Mouse (Mus musculus) midbrain, postnatal 0 days (tissue): Measurements from ENCODE around the gene Gm15517. TPM values are rescaled to one million over a fixed set of nuclear protein-coding genes. Genes with fewer than 3 reads are reported as not detected.
"Not testable (repeated sequence)": the region's sequence is repeated elsewhere in the genome, so short reads cannot be mapped to it uniquely, and the experiment has no call there.

Source experiments
- ATAC-seq: fragments of 200-750 bp; cut with Nextera tagmentation; 2 replicates; pipeline ENCODE4 v1.8.0; 2017; ENCODE audit warnings: moderate number of reproducible peaks, mild to moderate bottlenecking, moderate TSS enrichment, moderate library complexity; ENCODE audit not compliant: low FRiP score
- DNase-seq: peaks from one replicate; pipeline ENCODE4 v3.0.0-alpha.2; 2015; ENCODE audit warnings: low spot score
- H3K27ac ChIP-seq: fragments of 300-500 bp; sonication (generic); 2 replicates; pipeline ENCODE4 v1.5.1; 2014; ENCODE audit warnings: low read depth, mild to moderate bottlenecking, low read length, mixed read lengths
- H3K27me3 ChIP-seq: fragments of 300-500 bp; sonication (generic); 2 replicates; pipeline ENCODE4 v1.6.1; 2014; ENCODE audit warnings: low read length, control low read depth, mixed read lengths; ENCODE audit not compliant: insufficient read depth
- H3K36me3 ChIP-seq: fragments of 300-500 bp; sonication (generic); 2 replicates; pipeline ENCODE4 v1.6.1; 2014; ENCODE audit warnings: low read length, control low read depth, mixed read lengths; ENCODE audit not compliant: insufficient read depth
- H3K4me1 ChIP-seq: fragments of 300-500 bp; sonication (generic); 2 replicates; pipeline ENCODE4 v1.6.1; 2014; ENCODE audit warnings: mild to moderate bottlenecking, control low read depth, antibody characterized with exemption, low read length, mixed read lengths; ENCODE audit not compliant: insufficient read depth
- H3K4me2 ChIP-seq: fragments of 300-500 bp; sonication (generic); 2 replicates; pipeline ENCODE4 v1.6.1; 2014; ENCODE audit warnings: low read depth, mild to moderate bottlenecking, low read length, mixed read lengths; ENCODE audit not compliant: poor library complexity, severe bottlenecking
- H3K4me3 ChIP-seq: fragments of 300-500 bp; sonication (generic); 2 replicates; pipeline ENCODE4 v1.5.1; 2014; ENCODE audit warnings: low read depth, mild to moderate bottlenecking, low read length, moderate library complexity
- H3K9ac ChIP-seq: fragments of 300-500 bp; sonication (generic); replicated peaks from 2 replicates; pipeline ENCODE4 v1.6.1; 2014; ENCODE audit warnings: mild to moderate bottlenecking, low read length, moderate library complexity, mixed read lengths; ENCODE audit not compliant: poor library complexity, severe bottlenecking
- H3K9me3 ChIP-seq: fragments of 300-500 bp; sonication (generic); 2 replicates; pipeline ENCODE4 v1.6.1; 2016; ENCODE audit warnings: low read length, control low read depth
- CTCF ChIP-seq: IDR thresholded peaks from 2 replicates; pipeline ENCODE4 v1.5.1; 2016; ENCODE audit warnings: antibody characterized with exemption, mild to moderate bottlenecking
- WGBS: fragments of 180-500 bp; shearing (Covaris S2); extraction: QIAGEN DNeasy Blood & Tissue Kit; methylation state at CpG from one replicate; pipeline ENCODE4 v1.1.7; 2014; 5-methylcytosine and 5-hydroxymethylcytosine counted together
- polyA plus RNA-seq: library from polyadenylated mRNA; unstranded; fragments of >200 nt; fragmentation: Nextera tagmentation; extraction: Ambion mirVana; gene quantifications from 2 replicates; pipeline ENCODE4 v1.2.1, GENCODE M21; 2015
- total RNA-seq: library from RNA; depleted of rRNA; stranded (reverse); fragments of >200 nt; gene quantifications from 2 replicates; pipeline ENCODE4 v1.2.3, GENCODE M21; 2014; rRNA removed

Gm15517 gene
- total RNA-seq (not detected in 2 replicates), polyA plus RNA-seq (not detected in 2 replicates)

- 37% methylated on average over 5 of the region's 5 CpGs for WGBS
- Histone ChIP-seq H3K4me1 (no peaks in the 10 kb centered on the region; the same call in 1 of the 2 replicates), H3K9ac (no peak within 1 kb of the TSS), H3K4me2 (no peak within 1 kb of the TSS), H3K27me3 (no peaks in the 10 kb centered on the region), H3K4me3 (no peak within 1 kb of the TSS), H3K9me3 (no peaks in the 10 kb centered on the region), H3K36me3 (no peaks in the 10 kb centered on the region), H3K27ac (no peak within 1 kb of the TSS)
- TF ChIP-seq CTCF, result no peak
- DNase-seq (no peak), ATAC-seq (no peak)
Observed at GRCm38 (mm10) chr7:44261147-44261546, at the start of gene Gm15517. Gene Gm15517, plus strand, starts transcription at chr7:44261447.

GRCm38 (mm10) chr7:44215645-44216044, 45.6 kb upstream of the Gm15517 start, which contains the start of gene Klk1b5:
Gene Klk1b5, plus strand, starts transcription at chr7:44215945.
- Histone ChIP-seq H3K9me3 (no peaks in the 10 kb centered on the region), H3K27me3 (no peaks in the 10 kb centered on the region), H3K4me1 (no peaks in the 10 kb centered on the region), H3K36me3 (no peaks in the 10 kb centered on the region), H3K27ac (no peak within 1 kb of the TSS), H3K9ac (no peak within 1 kb of the TSS), H3K4me3 (no peak within 1 kb of the TSS), H3K4me2 (no peak within 1 kb of the TSS)
- 86% methylated on average over 1 of the region's 1 CpGs for WGBS
- no peak for DNase-seq
- ATAC-seq, result no peak
- no peak for TF ChIP-seq CTCF

GRCm38 (mm10) chr7:44221601-44222000, 39.6 kb upstream of the Gm15517 start:
- WGBS, result 76% methylated on average over 5 of the region's 10 CpGs
- not testable (repeated sequence) for H3K36me3 ChIP-seq, ATAC-seq, H3K4me1 ChIP-seq, H3K9ac ChIP-seq, H3K27ac ChIP-seq, H3K27me3 ChIP-seq, H3K4me2 ChIP-seq, DNase-seq, H3K4me3 ChIP-seq, H3K9me3 ChIP-seq

- DNase-seq, H3K4me1 ChIP-seq, H3K4me2 ChIP-seq, H3K27me3 ChIP-seq, H3K27ac ChIP-seq, H3K9me3 ChIP-seq, H3K36me3 ChIP-seq, H3K4me3 ChIP-seq, ATAC-seq, H3K9ac ChIP-seq: not testable (repeated sequence)
- WGBS, result 79% methylated on average over 6 of the region's 6 CpGs
Observed at GRCm38 (mm10) chr7:44222335-44222734, 38.9 kb upstream of the Gm15517 start.

- no peak within 1 kb of the TSS for H3K4me2 ChIP-seq
- TF ChIP-seq CTCF, result no peak
- H3K27ac ChIP-seq, result no peak within 1 kb of the TSS
- no peaks in the 10 kb centered on the region for H3K4me1 ChIP-seq
- H3K9me3 ChIP-seq, result no peaks in the 10 kb centered on the region
- WGBS, result 67% methylated on average over 1 of the region's 1 CpGs
- no peak within 1 kb of the TSS for H3K9ac ChIP-seq
- no peaks in the 10 kb centered on the region for H3K36me3 ChIP-seq
- H3K27me3 ChIP-seq, result no peaks in the 10 kb centered on the region
- H3K4me3 ChIP-seq, result no peak within 1 kb of the TSS
- ATAC-seq (no peak), DNase-seq (no peak)
Observed at GRCm38 (mm10) chr7:44225076-44225475, 36.2 kb upstream of the Gm15517 start, which contains the start of gene Klk1. Gene Klk1, plus strand, starts transcription at chr7:44225360.

GRCm38 (mm10) chr7:44235909-44236308, 25.3 kb upstream of the Gm15517 start, which contains the start of gene Gm36864:
Gene Gm36864, plus strand, starts transcription at chr7:44236177.
- Histone ChIP-seq H3K27me3 (no peaks in the 10 kb centered on the region), H3K9me3 (no peaks in the 10 kb centered on the region), H3K9ac (no peak within 1 kb of the TSS), H3K36me3 (no peaks in the 10 kb centered on the region), H3K27ac (no peak within 1 kb of the TSS), H3K4me2 (no peak within 1 kb of the TSS), H3K4me3 (no peak within 1 kb of the TSS), H3K4me1 (no peaks in the 10 kb centered on the region)
- TF ChIP-seq CTCF, result no peak
- ATAC-seq, result no peak
- no peak for DNase-seq
- 66% methylated on average over 3 of the region's 3 CpGs for WGBS
